Mouse (Mus musculus) heart, embryonic 16.5 days (tissue): ENCODE measurements at regions not wholly inside any gene's neighbourhood (a gene's known extent, or its start where the extent isn't known, plus 50 kb on each side); places are given as distances from the start of the nearest gene placed in this dataset.

Source experiments
- ATAC-seq: fragments of 200-750 bp; cut with Nextera tagmentation; replicated peaks from 2 replicates; pipeline ENCODE4 v1.8.0; 2017; ENCODE audit warnings: moderate number of reproducible peaks; ENCODE audit not compliant: insufficient read depth, low FRiP score; ENCODE audit errors: extremely low read depth
- H3K27ac ChIP-seq: fragments of 300-500 bp; sonication (generic); 2 replicates; pipeline ENCODE4 v1.5.1; 2014; ENCODE audit warnings: mild to moderate bottlenecking, low read length, control low read depth, moderate library complexity
- H3K27me3 ChIP-seq: fragments of 300-500 bp; sonication (generic); 2 replicates; pipeline ENCODE4 v1.6.1; 2014; ENCODE audit warnings: low read length, mixed read lengths; ENCODE audit not compliant: control insufficient read depth, insufficient read depth
- H3K36me3 ChIP-seq: fragments of 300-500 bp; sonication (generic); 2 replicates; pipeline ENCODE4 v1.6.1; 2014; ENCODE audit not compliant: control insufficient read depth, insufficient read depth
- H3K4me1 ChIP-seq: fragments of 300-500 bp; sonication (generic); 2 replicates; pipeline ENCODE4 v1.6.1; 2014; ENCODE audit warnings: low read length, mixed read lengths; ENCODE audit not compliant: control insufficient read depth, insufficient read depth
- H3K4me2 ChIP-seq: fragments of 300-500 bp; sonication (generic); 2 replicates; pipeline ENCODE4 v1.6.1; 2014; ENCODE audit warnings: low read depth, mild to moderate bottlenecking, control low read depth, low read length
- H3K4me3 ChIP-seq: fragments of 300-500 bp; sonication (generic); 2 replicates; pipeline ENCODE4 v1.5.1; 2014; ENCODE audit warnings: mild to moderate bottlenecking, control low read depth, low read length
- H3K9ac ChIP-seq: fragments of 300-500 bp; sonication (generic); 2 replicates; pipeline ENCODE4 v1.6.1; 2014; ENCODE audit warnings: low read length, control low read depth
- H3K9me3 ChIP-seq: fragments of 300-500 bp; sonication (generic); replicated peaks from 2 replicates; pipeline ENCODE4 v1.6.1; 2016; ENCODE audit warnings: low read length; ENCODE audit not compliant: control insufficient read depth
- WGBS: fragments of 180-500 bp; shearing (Covaris S2); extraction: QIAGEN DNeasy Blood & Tissue Kit; methylation state at CpG from one replicate; pipeline ENCODE4 v1.1.7; 2014; 5-methylcytosine and 5-hydroxymethylcytosine counted together

DNA sequence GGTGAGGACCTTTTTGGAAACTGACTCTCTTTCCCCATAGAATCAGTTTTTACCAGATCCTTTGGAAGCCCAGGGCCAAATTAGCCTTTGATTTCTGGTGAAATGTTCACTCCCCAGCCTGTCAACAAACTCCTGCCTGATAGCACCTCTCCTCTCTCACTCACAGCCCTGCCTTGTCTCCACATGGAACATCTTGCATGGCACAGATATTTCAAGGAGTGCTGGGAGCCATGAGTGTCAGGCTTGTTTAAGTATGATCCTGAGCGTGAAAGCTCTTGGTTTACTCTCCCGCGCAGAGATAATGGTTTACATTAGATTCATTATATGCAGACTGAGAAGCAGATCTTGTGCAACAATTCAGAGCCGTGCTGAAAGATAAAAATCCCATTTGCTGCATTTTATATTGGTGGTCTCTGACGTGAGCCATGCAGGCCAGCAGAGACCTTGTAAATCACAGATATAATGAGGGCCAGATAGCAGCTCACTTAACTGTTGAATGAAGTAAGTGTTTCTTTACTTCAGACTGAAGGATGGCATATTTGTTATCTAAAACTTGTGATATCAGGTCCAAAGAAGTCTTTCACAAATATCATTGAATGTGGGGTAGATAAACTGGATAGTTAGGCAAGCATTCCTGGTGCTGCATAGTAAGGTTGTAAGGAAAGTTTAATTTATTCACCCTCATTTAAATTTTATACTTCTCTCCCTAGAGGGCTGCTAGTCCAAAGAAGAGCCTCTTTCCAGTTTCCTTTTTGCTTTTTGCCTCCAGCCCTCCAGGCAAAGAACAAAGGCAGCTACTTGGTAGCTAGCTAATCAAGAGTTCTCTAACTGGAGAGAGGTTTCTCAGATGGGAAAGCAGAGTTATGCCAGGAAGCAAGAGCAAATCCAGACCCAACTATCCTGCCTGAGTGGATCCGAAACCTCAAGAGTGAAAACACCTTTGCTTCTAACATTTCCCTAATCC, 81.8 kb downstream of the Tbx18 start:
- Histone ChIP-seq H3K27me3 (no peaks in the 10 kb centered on the region), H3K9ac (no peak overlapping the region), H3K9me3 (no peaks in the 10 kb centered on the region), H3K36me3 (no peaks in the 10 kb centered on the region), H3K4me3 (no peak overlapping the region), H3K27ac (peak overlapping the region; percentile 22; the same call in 1 of the 2 replicates), H3K4me2 (no peak overlapping the region), H3K4me1 (peaks cover 14% of the 10 kb centered on the region)
- ATAC-seq = no peak
- 21% methylated on average over 6 of the region's 6 CpGs for WGBS

DNA sequence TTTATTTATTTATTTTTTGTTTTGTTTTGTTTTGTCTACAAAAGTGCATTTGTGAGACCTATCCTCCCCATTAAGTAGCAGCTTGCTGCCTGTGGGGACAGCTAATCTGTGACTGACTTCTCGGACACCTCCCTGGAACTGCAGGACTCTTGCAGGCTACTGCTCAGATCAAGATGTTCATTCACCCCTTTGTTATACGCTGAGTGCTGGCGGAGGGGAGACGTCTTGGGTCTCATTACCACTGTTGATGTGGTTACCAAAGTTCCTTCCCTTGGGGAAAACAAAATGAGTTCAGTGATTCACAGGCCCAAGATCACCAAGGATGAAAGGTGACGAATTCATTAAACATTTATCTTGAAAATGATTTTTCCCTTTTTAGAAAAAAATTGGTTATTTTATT, 82.7 kb downstream of the Tbx18 start:
- H3K27ac ChIP-seq = no peak overlapping the region
- H3K9ac ChIP-seq = no peak overlapping the region
- no peaks in the 10 kb centered on the region for H3K9me3 ChIP-seq
- no peaks in the 10 kb centered on the region for H3K27me3 ChIP-seq
- WGBS = 73% methylated on average over 5 of the region's 5 CpGs
- no peaks in the 10 kb centered on the region for H3K36me3 ChIP-seq
- H3K4me1 ChIP-seq = peaks cover 14% of the 10 kb centered on the region
- ATAC-seq = no peak
- no peak overlapping the region for H3K4me2 ChIP-seq
- no peak overlapping the region for H3K4me3 ChIP-seq

DNA sequence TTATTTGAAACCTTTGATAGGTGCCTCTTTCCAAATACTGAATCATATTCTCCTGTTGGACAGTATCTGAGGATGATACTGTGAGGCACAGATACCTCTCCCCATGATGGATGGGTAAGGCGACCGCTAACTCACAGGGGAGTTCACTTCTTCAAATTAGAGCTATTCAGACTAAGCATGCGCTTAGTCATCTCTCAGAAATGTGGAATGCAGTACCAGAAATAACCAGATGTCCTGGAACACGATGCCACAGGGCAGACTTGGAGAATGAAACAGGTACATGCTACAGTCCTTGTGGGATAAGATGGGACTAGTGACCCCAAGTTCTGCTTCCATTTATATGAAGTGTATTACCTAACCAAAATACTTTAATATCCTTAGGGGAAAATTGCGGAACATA, 86.0 kb downstream of the Tbx18 start:
- Histone ChIP-seq H3K4me3 (no peak overlapping the region), H3K27me3 (no peaks in the 10 kb centered on the region), H3K27ac (no peak overlapping the region), H3K4me1 (peaks cover 13% of the 10 kb centered on the region), H3K4me2 (no peak overlapping the region), H3K36me3 (no peaks in the 10 kb centered on the region), H3K9ac (no peak overlapping the region), H3K9me3 (no peaks in the 10 kb centered on the region)
- 50% methylated on average over 5 of the region's 5 CpGs for WGBS
- ATAC-seq = peak; percentile 55

DNA sequence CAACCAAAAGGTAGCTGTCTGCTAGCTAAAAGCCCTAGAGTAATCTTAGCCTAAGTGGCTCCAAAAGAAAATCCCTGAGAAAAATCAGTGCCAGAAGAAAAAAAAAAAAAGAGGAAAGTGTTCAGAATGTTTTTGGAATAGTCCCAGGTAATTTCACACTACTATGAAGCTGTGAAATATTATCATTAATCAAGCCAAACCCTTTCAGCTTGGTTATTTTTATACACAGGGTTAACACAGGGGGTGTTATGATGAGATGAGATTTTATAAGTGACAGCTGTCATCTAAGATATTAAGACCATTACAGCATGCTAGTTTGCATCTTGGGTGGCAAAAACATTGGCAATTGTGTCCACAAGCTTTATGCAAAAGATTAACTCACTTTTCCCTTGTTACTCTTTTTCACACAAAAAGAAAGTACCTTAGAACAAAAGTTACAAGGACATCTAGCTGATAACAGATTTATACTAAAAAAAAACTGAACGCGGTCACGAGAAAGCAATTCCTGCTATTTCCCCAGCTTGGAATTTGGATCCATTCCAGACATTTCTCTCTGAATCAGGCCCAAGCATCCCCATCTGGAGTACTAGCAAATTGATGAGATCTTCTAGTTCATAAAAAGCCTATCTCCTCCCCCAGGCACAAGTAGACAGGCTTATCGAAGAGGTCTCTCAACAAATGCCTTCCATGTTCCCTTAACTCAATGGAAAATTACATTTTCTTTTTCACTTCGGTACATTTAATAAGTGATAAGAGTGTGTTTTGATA, 97.0 kb downstream of the Tbx18 start:
- no peak overlapping the region for H3K9ac ChIP-seq
- H3K27ac ChIP-seq = peak overlapping the region; percentile 61
- 0 out of 2 replicates have a peak, but pooled peaks have one; percentile 14 for ATAC-seq
- H3K9me3 ChIP-seq = no peaks in the 10 kb centered on the region
- H3K27me3 ChIP-seq = no peaks in the 10 kb centered on the region
- H3K4me1 ChIP-seq = peaks cover 14% of the 10 kb centered on the region
- H3K36me3 ChIP-seq = no peaks in the 10 kb centered on the region
- H3K4me2 ChIP-seq = peak overlapping the region; percentile 15; the same call in 1 of the 2 replicates
- WGBS = 23% methylated on average over 5 of the region's 5 CpGs
- H3K4me3 ChIP-seq = no peak overlapping the region

DNA sequence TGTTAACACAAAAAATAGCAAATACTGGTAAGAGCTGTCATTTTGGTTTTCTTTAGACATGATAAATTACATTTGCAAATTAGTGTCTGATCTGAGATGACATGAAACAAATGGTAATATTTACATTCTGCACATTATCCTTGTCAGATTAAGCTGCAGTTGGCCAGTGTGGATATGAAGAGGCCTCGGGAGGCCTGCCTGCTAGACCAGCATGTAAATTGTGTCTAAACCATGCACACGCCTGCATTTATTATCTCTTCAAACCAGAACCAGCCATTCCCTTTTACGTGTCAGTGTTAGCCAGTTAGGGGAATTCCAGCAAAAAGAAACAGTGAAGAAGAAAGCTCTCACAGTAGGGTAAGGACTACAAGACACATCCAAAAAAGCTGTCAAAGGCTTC, 104.6 kb downstream of the Tbx18 start:
- Histone ChIP-seq H3K36me3 (no peaks in the 10 kb centered on the region), H3K27me3 (no peaks in the 10 kb centered on the region), H3K9me3 (no peaks in the 10 kb centered on the region), H3K4me3 (no peak overlapping the region), H3K9ac (no peak overlapping the region), H3K4me1 (no peaks in the 10 kb centered on the region), H3K4me2 (no peak overlapping the region), H3K27ac (no peak overlapping the region)
- WGBS = 63% methylated on average over 3 of the region's 3 CpGs
- ATAC-seq = no peak

DNA sequence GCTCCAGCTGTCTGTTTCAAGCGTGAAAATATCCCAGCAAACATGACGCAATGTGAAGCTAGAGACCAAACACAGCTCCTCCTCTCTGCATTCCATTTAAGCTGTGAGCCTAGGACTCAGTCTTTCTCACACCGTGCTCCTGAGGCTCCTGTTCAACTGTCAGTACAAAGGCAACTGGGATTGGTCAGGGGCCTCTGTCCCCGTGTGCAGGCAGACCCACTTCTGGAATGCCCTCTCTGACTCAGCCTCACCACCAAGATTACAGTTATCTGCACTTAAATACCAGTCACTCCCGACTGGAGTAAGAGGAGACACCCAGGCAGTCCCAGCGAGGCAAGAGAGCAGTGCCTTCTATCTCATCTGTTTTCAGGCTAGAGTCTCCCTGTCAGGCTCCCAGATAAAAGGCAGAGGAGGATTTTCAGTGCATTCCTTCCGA, 112.8 kb downstream of the Tbx18 start:
- peaks cover 12% of the 10 kb centered on the region for H3K4me1 ChIP-seq
- peak; percentile 88 for ATAC-seq
- WGBS = 11% methylated on average over 7 of the region's 7 CpGs

DNA sequence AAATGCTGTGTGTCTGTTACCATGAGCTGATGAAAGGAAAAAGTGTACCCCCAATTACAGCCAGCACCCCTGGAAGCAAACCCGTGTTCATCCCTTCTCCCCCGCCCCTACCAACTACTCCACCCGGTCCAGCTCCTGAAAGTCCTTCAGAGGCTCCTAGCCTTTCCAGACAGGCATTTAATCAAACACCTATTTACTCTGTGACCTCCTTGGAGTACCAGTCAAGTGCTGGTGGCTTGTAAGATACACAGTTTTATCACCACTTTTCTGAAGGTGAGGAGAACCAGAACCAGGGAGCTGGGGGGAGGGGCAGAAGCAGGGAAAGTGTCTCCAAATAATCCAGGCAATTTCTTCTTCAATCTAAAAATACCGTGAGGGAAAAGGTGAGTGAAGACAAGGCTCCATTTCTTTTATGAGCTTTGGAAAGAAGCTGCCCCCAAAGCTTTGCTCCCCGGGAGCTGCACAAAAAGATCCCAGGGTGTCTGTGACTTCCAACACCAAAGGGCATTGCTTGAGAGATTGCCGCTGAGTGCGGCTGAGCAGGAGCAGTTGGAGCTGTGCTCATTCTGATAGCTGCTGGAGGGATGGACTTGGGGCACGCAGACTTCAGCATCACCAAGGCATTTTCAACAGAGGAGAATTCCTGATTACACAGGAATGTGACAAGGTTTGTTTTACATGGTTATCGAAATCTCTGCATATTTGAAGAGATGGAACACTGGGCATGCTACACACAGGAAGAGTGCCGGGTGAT, 123.0 kb downstream of the Tbx18 start:
- Histone ChIP-seq H3K9ac (no peak overlapping the region), H3K36me3 (no peaks in the 10 kb centered on the region), H3K4me3 (peak overlapping the region; percentile 12; the same call in 1 of the 2 replicates), H3K9me3 (no peaks in the 10 kb centered on the region), H3K4me2 (peak overlapping the region; percentile 48), H3K27ac (peak overlapping the region; percentile 83), H3K4me1 (peaks cover 8% of the 10 kb centered on the region), H3K27me3 (no peaks in the 10 kb centered on the region)
- ATAC-seq = peak; percentile 93
- WGBS = 19% methylated on average over 10 of the region's 10 CpGs

More for the DNA sequence above, 112.8 kb downstream of the Tbx18 start:
- no peaks in the 10 kb centered on the region for H3K36me3 ChIP-seq
- H3K4me3 ChIP-seq = no peak overlapping the region
- H3K9me3 ChIP-seq = no peaks in the 10 kb centered on the region
- no peaks in the 10 kb centered on the region for H3K27me3 ChIP-seq
- no peak overlapping the region for H3K9ac ChIP-seq
- peak overlapping the region; percentile 42 for H3K4me2 ChIP-seq
- peak overlapping the region; percentile 62 for H3K27ac ChIP-seq

DNA sequence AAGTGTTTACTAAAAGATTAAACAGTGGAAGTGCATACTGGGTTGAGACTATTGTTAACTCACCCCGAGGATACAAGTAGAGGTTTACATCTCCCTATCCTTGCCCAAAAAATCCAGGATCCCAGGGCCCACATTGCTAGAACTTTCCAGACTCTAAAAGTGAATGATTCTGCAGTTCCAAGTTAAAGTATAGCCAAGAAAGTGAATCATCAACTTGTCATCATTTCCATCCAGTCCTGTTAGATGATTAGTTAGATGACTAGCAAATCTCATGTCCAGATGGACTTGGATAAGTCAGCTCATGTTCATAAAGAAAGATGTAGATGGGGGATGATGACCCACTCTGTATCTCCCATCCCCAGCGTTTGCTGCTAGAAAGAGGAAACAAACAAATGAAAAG, 155.5 kb downstream of the Tbx18 start:
- no peak for ATAC-seq
- peaks cover 2% of the 10 kb centered on the region; the same call in 1 of the 2 replicates for H3K9me3 ChIP-seq
- H3K36me3 ChIP-seq = no peaks in the 10 kb centered on the region
- no peak overlapping the region for H3K4me3 ChIP-seq
- no peak overlapping the region for H3K27ac ChIP-seq
- H3K27me3 ChIP-seq = no peaks in the 10 kb centered on the region
- no peak overlapping the region for H3K4me2 ChIP-seq
- WGBS = 68% methylated on average over 2 of the region's 2 CpGs
- H3K4me1 ChIP-seq = no peaks in the 10 kb centered on the region
- no peak overlapping the region for H3K9ac ChIP-seq
